Mouse (Mus musculus): Measurements from ENCODE around the gene Adam3.

The Adam3 gene

GRCm38 (mm10) chr8:24725630-24726029 lies at the start of gene Adam3:
Gene Adam3, minus strand, starts transcription at chr8:24725852.
- DNase-seq (ENCODE audit: low spot score) = no peak

GRCm38 (mm10) chr8:24724886-24725626 lies 596 bp downstream of the Adam3 start:
- no peak for DNase-seq (ENCODE audit: low spot score)
